Mouse (Mus musculus) regulatory T cell (primary cell): ENCODE data around the gene Il1a.

Experiments used
- in situ Hi-C: fragments of 300-600 bp; cut with MboI, MseI; formaldehyde crosslinking; loops from one replicate; pipeline ENCODE4 v1.15.1; 2025; ENCODE audit warnings: high pct_unique_total_duplicates

Il1a gene

DNA sequence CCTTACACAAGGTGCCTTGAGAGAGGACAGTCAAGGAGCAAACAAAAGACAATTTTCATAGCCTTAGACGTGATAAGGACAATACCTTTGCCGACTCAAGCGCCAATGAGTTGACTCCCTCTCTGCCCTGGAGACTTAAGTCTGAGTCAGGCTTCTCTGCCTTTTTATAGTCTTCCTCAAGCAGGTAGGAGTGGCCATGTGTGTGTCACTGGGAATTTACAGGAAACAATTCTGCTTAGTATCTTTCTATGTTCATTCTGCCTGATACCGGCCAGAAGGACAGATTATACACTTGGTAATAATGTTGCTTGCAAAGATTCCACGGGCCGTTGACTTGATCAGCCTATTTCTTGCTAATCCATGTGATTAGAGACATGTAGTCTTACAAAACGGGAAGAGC lies at the start of gene Il1a:
TSS of gene Il1a (minus strand) at position 137 of the 400 bp plus-strand sequence.
- in situ Hi-C loops, result loop anchor here (5.0 kb wide), 1 partner anchor 92 kb away; no protein-coding TSS in a partner anchor

DNA sequence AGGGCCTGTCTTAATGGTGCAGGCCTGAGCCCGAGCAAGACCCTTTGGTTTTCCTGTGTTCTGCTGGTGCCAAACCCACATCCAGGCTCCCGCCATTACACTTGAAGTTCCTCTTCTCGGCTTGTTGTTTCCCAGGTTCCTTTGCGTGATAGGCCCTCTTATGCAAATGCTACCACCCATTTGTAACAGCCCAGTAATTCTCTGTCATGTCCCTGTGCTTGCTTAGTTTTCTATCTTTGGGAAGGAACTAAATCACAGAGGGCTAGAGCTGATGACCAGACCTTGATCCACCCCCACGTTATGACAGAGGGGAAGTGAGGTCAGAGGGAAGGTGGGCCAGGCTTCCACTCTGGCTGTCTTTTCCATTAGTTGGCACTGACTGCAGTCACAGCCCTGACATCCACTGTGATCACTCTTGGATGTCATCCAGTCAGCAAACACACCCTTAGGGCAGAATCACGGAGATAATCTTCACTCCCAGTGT lies 28.4 kb upstream of the Il1a start:
- in situ Hi-C loops, result no loop called here

DNA sequence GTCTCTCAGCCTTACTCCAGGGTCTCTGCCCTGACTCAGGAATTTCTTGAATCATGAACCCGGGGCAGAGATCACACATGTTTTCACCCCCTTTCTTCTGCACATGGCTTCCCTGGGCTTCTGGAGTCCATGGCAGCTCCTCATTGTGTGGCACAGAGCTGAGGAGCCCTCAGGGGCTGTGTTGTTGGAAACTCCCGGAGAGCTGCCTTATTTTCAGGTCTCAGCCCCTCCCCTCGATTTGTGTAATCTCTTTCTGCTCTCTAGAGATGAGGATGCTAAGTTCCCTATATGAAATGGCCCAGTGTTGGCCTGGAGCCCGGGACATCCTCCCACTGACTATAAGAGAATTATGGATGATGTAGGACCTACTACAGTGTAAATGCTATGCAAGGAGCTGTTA lies 23.7 kb upstream of the Il1a start:
- in situ Hi-C loops, result no loop called here

DNA sequence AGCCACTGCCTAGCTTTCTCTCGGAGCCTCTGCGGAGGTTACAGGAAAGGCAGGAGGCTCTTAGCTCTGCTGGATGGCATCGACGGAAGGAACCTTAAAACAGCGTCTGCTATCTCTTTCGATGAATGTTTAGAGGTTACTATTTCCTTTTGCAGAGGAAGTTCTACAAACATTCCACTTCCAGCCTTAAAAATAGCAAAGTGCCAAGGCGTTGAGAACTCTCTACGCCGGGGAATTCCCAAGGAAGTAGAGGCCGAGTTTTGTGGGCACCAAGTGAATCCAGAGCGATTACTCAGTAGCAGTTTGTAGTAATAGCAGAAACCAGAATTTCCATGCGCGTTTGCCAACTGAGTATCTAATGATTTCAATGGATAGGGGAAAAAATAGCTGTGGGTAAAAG lies 20.8 kb upstream of the Il1a start:
- in situ Hi-C loops, result no loop called here

DNA sequence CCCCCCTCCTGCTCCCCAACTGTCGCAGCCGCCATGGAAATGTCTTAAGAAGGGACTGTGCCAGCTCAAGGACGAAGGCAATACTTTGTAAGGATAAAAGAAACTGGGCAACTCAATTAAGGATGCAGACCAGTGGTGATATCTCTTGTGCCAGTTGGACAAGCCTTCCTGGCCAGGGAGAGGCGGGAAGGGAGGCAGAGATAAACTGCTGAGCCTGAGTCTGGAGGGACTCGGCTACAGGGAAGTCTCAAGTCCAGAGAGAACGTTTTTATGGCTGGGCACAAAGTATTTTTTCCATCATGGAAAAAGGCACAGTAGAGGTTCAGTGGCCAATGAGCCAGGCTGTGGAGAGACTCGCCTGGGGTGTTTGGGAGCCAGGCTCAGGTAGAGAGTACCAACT lies 20.3 kb upstream of the Il1a start:
- in situ Hi-C loops, result no loop called here

DNA sequence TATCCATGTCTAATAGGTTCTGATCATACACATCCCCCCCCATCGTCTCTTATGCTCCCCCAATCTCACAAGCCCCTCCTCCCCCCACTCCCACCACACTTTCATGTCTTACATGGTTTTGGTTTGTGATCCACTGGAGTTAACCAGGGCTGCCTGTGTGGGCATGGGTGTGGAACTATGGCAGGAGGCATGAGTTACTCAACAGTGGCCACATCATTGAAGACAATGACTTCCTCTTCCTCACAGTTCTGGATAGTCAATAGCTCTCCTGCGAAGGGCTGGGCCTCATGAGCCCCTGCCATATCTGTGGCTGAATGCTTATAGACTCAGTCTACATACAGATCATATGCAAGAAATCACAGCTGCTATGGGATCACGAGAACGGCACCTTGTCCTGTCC lies 18.5 kb upstream of the Il1a start:
- in situ Hi-C loops, result no loop called here

DNA sequence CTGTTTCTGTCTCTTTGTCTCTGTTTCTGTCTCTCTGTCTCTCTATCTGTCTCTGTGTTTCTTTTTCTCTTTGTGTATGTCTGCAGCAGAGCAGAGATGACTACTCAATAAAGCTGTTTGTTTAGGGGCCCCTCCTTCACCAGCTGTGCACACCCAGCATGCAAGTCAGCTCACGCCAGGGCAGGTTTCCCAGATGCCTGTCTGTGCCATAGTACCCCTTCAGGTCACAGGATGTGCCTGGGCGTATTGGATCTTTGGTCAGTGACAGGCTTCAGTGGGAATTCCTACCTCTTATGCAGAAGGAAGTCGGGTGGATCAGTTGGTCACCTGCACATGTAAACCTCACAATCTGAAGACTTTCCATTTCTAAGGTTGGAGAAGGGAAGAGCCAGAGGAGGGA lies 14.4 kb upstream of the Il1a start:
- in situ Hi-C loops, result no loop called here

DNA sequence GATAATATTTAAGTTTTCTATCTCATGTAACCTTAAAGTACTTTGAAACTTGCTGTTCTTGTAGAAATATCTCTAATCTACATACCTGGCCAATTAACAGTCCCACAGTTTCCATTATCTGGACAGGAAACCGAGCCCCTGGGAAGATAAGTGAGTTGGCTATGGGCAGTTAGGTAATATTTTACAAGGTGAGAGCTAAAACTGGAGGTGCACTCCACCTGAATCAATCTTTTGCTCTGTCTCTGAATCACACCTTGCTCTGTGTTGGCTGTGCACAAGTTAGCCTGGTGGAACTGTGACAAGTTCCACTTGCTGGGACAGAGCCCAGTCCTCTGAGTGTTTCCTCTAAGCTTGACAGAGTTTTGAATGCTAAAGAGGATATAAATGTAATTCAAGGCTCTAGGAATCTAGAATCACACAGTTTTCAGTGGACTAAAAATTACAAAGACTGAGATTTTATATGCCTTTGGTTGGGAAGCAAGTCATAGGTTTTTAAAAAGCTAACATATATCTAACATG lies 12.4 kb upstream of the Il1a start:
- in situ Hi-C loops, result no loop called here

DNA sequence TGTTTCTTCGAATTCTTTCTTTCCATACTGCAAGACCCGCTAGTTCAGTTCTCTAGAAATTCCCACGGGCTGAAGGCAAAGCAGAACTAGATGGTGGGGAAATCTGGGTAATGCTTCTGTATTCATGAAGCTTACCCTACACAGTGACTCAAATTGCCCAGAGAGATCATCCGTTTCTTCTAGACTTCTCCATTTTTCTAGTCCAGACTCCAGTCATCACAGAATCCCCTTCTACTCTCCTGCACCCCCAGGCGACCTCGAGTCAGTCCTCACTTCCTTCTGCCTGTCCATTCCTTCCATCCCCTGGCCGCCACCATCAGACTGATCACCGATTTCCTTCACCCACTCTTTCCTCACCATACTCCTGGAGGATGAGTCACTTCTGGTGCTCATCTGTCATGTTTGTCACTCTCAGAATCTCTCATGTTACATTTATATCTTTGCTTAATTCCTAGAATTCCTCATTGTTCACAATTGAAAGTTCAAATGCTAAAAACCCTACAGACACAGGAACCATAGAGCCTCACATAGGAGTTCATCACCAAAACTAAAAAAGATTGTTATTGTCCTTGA lies 10.3 kb upstream of the Il1a start:
- in situ Hi-C loops, result no loop called here

DNA sequence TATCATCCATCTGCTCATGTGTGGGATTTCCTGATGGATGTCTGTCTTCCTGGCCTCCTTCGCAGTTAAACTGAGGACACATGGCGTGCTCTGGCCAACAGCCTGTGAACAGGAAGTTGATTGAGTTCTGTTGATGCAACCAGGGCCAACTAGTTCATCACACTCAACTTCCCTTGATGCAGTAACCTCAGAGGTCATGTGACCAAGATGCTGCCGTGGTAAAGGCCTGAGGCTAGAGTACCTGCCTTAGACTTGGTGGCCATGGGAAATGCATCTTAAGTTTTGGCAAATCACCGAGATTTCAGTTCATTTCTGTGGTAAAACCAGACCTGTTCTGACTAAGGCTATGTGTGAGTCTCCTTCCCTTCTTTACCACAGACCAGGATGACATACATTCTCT lies 6.1 kb upstream of the Il1a start:
- in situ Hi-C loops, result no loop called here

DNA sequence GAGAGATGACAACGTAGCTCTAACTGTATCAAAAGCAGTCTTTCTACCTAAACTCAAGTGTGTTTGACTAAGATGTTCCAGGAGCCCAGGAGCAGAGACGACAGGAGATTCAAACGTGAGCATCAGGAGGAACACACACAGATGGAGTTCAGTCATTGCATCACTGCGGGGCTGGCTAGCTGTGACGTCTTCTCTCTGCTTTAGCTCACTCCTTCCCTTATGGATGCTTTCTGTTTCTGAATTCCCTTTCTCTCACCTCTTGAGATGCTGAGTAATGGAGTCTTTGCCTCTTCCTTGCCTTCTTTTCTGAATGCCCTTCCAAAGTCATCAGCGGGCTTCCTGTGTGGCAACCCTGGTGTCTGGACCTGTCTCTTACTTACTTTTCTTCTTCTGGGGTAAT lies 5.1 kb upstream of the Il1a start:
- in situ Hi-C loops, result loop anchor here (5.0 kb wide), 1 partner anchor 87 kb away; no protein-coding TSS in a partner anchor

DNA sequence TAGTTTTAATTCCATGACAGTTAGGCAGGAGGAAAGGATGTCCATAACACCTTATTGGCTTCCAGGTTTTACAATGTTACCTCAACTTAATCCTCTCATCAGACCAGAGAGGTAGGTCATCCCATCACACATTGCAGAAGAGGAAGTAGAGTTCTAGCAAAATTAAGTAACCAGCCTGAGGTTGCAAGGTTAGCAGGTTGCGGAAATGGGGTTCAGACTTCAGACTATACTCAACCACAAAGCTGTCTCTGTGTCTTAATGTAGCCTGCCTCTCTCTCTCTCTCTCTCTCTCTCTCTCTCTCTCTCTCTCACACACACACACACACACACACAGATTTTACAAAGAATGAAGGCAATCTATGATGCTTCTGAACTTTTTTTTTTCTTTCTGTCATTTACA lies 4.2 kb upstream of the Il1a start:
- in situ Hi-C loops, result loop anchor here (5.0 kb wide), 1 partner anchor 88 kb away; no protein-coding TSS in a partner anchor

DNA sequence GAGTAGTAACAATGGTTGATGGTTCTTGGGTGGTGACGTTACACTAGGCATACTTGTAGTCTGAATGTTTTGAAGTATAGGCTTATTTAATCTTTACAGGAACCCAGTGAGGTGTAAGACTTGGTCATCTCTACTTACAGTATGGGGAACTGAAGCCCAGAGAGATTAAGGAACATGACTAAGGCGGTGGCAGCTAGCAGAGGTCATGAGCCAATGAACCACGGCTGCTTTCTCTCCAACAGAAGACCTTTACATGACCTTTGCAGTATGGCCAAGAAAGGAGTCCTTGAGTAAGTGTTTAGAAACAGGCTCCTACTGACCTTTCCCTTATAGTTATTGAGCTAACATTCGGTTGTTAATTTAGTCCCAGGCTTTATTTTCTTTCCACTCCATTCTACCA lies 3.8 kb downstream of the Il1a start:
- in situ Hi-C loops, result no loop called here

DNA sequence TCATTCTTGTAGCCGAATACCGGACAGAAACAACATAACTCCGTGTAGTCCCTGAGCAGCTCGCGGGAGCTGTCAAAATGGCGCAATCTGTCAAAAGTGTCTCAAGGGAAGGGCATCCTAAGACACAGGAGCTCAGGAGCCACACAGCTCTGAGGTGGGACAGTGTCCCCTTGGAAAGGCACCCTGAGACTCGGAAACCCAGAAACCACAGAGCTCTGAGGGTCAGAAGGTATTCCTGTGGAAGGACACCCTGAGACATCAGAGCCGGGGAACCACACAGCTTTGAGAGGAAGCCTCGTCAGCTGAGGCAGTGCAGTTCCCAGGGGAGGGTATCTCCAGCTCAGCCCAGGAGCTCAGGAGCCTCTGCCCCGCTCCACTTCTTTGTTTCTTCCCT lies 12.2 kb downstream of the Il1a start:
- in situ Hi-C loops, result no loop called here

DNA sequence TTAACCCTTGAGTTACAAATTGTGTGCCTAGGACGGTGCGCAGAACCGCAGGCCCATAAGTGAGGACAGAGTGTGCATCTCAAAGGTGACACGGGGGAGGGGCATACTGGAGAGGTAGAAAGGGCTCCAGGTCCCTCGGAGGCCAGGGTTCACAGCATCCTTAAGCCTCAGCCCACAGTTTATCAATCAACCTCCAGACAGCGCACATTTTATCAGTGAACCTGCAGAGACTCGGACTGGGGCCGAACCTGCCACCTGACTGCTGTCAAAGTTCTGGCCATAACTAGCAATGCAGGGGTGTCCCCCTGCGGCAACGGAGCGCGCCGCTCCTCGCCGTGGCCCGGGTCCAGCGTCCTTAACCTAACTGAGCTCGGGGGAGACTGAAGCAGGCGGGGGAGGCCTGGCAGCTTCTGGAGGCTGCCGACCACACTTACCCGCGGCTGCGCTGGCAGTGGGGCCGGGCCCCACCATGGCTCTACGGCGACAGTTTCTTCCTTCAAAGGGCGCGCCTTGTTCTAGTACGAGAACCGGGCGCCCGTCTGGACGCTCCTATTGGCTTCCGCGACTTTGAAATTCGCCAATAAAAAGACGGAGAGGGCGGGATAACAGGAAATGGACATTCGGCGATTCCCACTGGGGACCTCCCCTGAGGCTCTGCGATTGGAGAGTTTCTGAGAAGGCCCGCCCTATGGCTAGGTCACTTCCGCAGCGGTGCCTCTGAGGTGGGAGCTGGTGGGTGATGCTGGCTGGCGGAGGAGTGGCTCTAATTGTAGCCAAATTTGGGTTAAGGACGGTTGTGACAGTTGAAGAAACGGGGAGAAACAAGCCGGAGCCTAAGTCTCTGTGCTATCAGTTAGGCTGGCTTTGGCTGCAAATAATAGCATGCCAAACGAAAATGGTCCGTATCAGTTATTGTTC lies 12.8 kb downstream of the Il1a start, which contains the start of gene Ckap2l:
TSS of gene Ckap2l (minus strand) at position 542 of the 918 bp plus-strand sequence.
- in situ Hi-C loops, result no loop called here

DNA sequence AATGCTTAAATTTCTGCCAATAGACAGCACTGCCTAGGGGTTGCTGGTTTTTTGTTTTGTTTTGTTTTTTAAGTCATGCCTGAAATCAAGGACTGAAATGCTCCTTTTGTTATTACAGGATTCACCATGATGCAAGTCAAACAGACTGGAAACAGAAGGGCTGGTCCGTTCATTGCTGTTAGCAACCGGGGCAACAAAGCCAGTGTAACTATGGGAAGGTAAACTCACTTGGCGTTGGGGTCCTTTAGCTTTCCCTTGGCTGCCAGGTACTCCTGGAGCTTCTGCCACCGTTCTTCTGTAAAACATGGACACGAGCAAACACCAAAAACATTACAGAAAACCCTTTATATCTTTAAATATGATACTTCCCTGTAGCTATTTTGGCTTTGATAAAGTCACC lies 13.7 kb downstream of the Il1a start:
- in situ Hi-C loops, result no loop called here

DNA sequence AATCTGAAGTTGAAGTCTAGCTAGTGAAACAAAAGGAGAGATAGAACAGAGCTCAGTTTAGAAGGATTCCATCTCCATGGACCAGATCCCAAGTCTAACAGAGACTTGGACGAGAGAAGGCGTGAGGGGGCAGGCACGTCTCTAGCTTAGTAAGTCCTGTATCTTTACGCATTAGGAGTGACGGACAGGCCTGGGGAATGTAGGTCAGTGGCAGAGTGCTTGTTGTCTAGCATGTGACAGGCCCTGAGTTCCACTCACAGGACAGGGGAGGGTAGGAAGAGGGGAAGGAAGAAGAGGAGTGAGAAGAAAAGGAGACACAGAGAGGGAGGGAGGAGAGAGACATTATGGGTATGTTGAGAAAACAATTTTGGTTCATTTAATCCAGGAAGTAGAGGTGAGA lies 14.7 kb downstream of the Il1a start:
- in situ Hi-C loops, result no loop called here

DNA sequence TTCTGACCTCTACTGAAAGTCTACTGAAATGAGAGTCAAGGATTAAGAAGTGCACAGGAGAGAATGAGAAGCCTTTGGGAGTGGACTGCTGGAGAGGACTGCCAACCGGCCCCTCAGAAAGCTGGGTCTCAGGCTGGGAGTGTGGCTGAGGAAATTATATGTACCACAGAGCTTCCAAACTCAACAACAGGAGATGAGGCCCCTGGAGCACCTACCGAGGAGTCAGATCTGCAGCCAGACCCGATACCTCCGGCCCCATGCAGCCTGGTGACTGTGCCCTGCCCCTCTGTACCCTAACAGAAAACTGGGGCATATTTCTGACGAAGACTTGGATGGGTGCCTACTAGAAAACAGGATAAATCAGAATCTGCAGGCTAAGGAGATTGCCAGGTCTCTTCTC lies 35.9 kb downstream of the Il1a start:
- in situ Hi-C loops, result no loop called here

DNA sequence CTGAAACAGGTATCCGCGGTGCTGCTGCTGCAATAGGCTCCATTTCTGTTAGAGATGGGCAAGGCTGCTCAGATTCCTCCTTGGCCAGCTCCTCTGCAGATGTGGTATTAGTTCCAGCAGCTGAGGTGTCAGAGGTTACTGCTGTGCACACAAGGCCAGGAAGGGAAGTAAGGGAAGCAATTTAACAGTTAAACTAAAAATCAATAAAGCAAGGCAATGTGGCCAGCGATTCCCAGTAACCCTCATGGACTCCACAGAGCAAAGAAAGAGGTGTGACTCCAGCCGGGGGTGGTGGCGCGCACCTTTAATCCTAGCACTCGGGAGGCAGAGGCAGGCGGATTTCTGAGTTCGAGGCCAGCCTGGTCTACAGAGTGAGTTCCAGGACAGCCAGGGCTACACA lies 39.2 kb downstream of the Il1a start:
- in situ Hi-C loops, result no loop called here

DNA sequence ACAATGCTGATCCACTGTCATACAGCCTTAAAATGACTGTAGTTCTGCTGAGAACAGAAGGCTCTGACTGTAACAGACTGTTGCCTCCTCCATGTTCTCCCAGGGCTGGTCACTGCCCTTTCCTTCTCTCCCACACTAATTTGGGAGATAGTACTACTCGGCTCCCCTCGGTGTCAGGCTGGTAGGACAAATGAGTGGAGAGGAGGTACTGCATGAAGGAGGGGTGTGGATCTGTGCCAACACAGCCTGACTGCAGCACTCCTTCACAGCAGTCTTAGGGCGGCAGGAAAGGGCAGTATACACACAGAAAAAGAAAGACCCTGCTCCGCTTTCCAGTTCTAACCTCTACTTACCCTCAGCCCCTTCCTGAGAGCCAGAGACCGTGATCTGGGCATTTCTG lies 39.8 kb downstream of the Il1a start:
- in situ Hi-C loops, result no loop called here

DNA sequence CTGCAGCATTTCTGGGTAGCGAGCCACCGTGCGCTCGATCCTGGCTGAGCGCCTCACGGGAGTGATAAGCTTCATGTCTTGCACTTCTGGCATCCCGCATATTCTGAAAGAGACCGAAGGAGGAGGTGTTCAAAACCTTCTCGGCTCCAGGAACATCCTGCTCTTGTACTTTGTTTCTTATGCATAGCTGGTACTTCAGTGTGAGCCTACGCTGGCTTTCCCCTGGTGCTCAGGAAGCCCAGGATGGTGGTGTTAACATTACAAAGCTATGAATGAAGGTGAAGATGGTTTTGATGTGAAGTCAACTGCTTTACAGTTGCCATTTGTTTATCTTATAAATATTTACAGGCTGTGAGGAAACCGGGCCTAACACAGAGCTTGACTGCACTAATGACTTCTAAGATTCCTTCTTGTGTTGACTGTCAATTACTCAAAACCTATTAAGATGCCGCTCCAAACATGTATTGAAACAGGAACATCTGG lies 40.6 kb downstream of the Il1a start:
- in situ Hi-C loops, result no loop called here

DNA sequence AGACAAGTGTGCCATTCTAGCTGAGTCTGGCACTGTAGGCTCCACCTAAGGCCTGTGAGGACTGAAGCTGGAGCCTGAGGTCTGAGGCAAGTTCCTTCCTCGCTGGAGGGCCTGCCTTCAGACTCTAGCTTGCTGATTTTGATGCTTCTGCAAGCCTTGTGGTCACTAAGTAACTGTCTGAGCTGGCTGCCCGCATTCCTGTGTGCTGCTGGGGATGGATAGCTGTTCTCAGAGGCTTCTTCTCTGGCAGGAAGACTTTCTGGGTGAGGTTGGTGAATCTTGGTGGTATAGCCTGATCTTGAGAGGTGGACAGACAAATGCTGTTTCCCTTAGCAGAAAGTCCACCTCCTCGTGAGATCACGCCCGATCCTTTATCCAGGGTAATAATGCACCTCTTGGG lies 42.0 kb downstream of the Il1a start:
- in situ Hi-C loops, result no loop called here

DNA sequence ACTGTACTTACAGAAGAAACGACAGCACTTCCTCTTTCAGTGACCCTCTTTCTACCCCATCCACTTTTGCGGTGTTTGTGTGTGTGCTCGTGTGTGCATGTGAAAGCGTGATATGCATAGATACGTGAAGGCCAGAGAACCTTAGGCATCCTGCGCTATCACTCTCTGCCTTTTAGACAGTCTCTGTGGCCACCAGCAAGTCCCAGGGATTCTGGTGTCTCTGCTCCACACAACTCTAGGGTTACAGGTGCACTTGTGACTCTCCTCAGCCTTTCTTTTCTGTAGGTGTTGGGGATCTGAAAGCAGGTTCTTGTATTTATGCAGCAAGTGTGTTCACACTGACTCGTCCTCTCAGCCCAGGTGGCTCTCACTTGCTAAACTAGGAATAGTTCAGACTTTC lies 44.5 kb downstream of the Il1a start:
- in situ Hi-C loops, result no loop called here
